Mouse (Mus musculus): ENCODE results near the gene Cdk10. TPM values are rescaled to one million over a fixed set of nuclear protein-coding genes. Genes with fewer than 3 reads are reported as not detected.
"Not testable (repeated sequence)": the region's sequence is repeated elsewhere in the genome, so short reads cannot be mapped to it uniquely, and the experiment has no call there.

Gene Cdk10
- total RNA-seq (2021): 10 to 100 TPM; 94.7 to 98.6 TPM
- long read RNA-seq, experiment 1, transcript Cdk10-201 (13 exons, 1,642 nt): minor isoform, 18 of 80 reads
- long read RNA-seq, experiment 1, transcript Cdk10-212 (13 exons, 1,580 nt): major isoform, 35 of 80 reads
- long read RNA-seq, experiment 1, partial matches to known transcripts: 14 of 80 reads
- long read RNA-seq, experiment 1, other reads (novel, unspliced or antisense): 13 of 80 reads
- long read RNA-seq, experiment 2, transcript Cdk10-212 (13 exons, 1,580 nt): major isoform, 27 of 61 reads
- long read RNA-seq, experiment 2, transcript Cdk10-201 (13 exons, 1,642 nt): minor isoform, 20 of 61 reads
- long read RNA-seq, experiment 2, partial matches to known transcripts: 5 of 61 reads
- long read RNA-seq, experiment 2, other reads (novel, unspliced or antisense): 9 of 61 reads

GRCm38 (mm10) chr8:123224278-123225266 is at the start of gene Cdk10:
Gene Cdk10, plus strand, starts transcription at chr8:123224842.
- DNase-seq (ENCODE audit: low spot score in 2 of 2): peak; percentile 97

DNA sequence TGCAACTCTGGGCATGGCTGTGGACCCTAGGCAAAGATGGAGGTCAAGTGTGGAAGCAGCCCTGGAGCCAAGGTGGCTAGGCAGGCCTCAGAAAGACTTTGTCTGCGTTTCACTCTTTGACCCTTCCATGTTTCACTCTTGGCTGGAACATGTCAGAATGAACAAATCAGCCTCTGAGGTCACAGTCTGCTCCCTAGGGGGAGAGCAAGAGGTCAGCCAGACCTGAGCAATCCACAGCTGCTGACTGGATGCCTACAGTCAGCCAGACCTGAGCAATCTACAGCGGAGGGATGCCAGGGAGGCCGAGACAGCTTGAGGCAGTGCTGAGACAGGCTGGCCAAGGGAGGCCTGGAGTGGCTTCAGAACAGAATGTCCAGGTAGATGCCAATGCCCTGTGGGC is 43.3 kb upstream of the Cdk10 start:
- no peak for DNase-seq (ENCODE audit: low spot score in 2 of 2)

GRCm38 (mm10) chr8:123185566-123186409 is 38.9 kb upstream of the Cdk10 start, which contains the start of gene Dpep1:
Gene Dpep1, plus strand, starts transcription at chr8:123186242.
- no peak for DNase-seq (ENCODE audit: low spot score in 2 of 2)

DNA sequence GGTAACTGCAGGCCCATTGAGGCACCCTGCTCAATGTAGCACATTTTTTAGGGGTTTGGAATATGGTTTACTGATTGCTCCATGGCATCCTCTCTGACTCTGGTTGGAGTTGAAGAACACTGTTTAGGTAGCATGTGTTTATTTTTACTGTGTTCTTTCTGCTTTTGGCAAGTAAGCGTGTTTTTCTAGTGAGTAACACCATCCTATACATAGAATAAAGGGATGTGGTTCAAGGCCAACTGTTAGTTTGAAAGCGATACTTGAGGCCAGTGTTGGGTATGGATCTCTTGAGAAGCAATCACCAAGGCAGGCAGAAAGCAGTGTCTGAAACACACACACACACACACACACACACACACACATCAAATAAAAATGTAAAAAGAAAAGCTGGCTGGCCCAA is 36.6 kb upstream of the Cdk10 start:
- DNase-seq (ENCODE audit: low spot score in 2 of 2): no peak

DNA sequence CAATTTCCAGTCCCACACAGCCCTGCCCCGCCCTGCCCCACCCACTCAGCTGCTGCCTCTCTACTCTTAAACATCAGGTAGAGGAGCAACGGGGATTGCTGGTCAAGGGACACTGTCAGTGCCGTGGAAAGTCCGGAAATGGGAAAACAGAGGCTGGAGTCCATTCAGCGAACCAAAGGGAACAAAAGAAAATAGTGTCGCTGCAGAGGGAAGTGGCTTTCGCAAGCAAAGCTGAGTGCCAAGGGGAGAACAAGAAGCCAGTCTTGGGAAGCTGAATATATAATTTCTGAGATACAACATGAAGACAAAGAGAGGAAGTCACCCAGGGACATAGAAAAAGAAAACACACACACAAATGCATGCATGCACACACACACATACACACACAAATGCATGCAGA is 35.8 kb upstream of the Cdk10 start:
- DNase-seq (ENCODE audit: low spot score in 2 of 2): no peak

GRCm38 (mm10) chr8:123190678-123191077 is 34.0 kb upstream of the Cdk10 start:
- peak; percentile 79 to 81 for DNase-seq (ENCODE audit: low spot score in 2 of 2)

DNA sequence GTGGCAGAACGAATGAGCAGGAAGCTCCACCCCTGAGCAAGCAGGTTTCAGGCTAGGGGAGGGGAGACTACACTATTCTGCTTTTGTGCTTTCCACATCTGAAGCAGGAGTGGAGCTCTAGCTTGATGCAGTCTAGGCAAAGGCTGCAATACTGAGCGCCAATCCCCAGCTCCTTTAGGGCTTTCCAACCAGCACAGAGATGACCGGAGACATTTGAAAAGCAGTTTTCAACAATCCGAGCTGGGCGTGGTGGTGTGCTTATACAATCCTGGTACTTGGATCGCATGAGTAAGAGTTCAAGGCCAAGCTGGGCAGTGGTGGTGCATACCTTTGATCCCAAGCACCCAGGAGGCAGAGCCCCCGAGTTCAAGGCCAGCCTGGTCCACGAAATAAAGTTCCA is 32.7 kb upstream of the Cdk10 start:
- no peak for DNase-seq (ENCODE audit: low spot score in 2 of 2)

GRCm38 (mm10) chr8:123193771-123194170 is 30.9 kb upstream of the Cdk10 start:
- DNase-seq (ENCODE audit: low spot score in 2 of 2): no peak

DNA sequence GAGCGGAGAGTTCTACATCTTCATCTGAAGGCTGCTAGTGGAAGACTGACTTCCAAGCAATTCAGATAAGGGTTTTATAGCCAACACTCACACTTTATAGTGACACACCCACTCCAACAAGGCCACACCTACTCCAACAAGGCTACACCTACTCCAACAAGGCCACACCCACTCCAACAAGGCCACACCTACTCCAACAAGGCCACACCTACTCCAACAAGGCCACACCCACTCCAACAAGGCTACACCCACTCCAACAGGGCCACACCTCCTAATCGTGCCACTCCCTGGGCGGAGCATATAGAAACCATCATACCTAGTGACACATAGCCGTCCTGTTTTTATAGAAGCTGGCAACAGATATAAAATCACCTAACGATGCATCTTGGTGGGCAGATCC is 27.6 kb upstream of the Cdk10 start:
- not testable (repeated sequence) for DNase-seq (ENCODE audit: low spot score in 2 of 2)

GRCm38 (mm10) chr8:123199864-123200263 is 24.8 kb upstream of the Cdk10 start:
- DNase-seq (ENCODE audit: low spot score in 2 of 2): no peak

DNA sequence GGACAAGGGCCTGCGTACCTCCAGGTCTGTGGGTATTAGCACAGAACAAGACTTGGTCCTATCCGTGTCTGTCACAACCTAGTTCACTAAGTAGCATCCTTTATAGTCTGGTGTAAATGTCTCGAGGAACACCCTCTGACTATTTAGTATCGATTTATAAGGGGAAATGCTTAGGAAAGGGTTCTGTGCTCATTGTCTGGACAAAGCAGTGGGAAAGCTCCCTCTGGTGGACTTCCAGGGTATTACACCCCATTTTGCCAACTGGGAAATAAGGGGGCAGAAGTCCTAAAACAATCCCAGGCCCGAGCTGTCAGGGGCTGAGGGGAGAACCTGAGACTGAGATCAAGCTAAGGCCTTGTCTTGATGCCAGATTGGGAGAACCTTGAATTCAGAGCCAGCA is 22.4 kb upstream of the Cdk10 start:
- DNase-seq (ENCODE audit: low spot score in 2 of 2): peak; percentile 66 to 83

DNA sequence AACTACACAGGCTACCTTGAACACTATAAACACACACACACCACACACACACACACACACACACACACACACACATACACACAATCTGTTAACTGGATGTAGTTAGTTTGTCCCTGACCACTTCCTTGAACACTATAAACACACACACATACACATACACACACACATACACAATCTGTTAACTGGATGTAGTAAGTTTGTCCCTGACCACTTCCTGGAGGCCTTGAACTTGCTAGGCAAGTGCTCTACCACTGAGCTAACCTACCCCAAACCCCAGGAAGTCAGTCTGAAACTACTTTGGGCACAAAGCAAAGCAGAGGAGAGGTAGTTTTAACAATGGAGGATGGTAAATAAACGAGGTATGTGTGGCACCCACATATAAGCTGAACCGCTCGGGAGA is 21.1 kb upstream of the Cdk10 start:
- no peak for DNase-seq (ENCODE audit: low spot score in 2 of 2)

GRCm38 (mm10) chr8:123211876-123212275 is 12.8 kb upstream of the Cdk10 start:
- no peak for DNase-seq (ENCODE audit: low spot score in 2 of 2)

DNA sequence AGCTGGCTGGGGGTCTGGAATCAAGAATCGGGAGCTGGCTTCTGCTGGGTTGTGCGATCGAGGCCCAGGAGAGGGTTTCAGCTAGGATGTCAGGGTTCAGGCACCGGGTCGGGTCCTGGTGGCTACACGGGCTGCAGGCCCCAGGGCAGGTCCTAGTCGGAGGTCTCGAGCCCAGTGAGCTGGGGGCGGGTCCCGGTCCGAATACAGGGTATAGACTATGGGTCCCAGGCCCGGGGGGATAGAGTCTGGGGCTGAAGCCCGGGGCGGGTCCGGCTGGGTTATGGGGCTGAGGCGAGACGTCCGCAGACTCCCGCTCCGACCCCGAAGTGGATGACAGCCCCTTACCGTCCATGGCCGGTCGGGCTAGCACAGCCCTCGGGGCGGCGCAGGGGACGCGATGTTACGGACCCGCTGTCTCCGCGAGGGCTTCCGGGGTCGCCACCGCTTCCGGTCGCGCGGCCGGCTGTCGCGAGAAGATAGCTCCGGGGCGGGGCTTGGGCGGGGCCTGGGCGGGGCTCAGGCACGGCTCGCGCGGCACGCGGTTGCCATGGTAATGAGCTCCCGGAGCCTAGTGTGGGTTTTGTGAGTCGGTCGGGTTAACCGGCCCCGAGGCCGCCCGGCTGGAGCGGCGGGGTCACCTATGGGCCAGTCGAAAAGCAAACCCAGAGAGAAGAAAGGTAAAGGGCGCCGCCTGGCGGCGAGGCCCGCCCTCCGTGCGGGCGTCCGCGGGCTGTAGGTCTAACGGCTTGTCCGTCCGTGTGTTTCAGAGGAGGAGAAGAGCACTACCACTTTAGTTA is 12.1 kb upstream of the Cdk10 start, which contains the start of the genes Chmp1a and Spata33:
Gene Chmp1a (minus strand): TSS at position 443 of the 797 bp plus-strand sequence.
Gene Spata33 (plus strand): TSS at position 512 of the 797 bp plus-strand sequence.
- DNase-seq (ENCODE audit: low spot score in 2 of 2): peak; percentile 82 to 86

GRCm38 (mm10) chr8:123213118-123213772 is 11.4 kb upstream of the Cdk10 start:
- DNase-seq (ENCODE audit: low spot score in 2 of 2): no peak

GRCm38 (mm10) chr8:123215430-123215829 is 9.2 kb upstream of the Cdk10 start:
- no peak for DNase-seq (ENCODE audit: low spot score in 2 of 2)

GRCm38 (mm10) chr8:123220917-123221316 is 3.7 kb upstream of the Cdk10 start:
- no peak for DNase-seq (ENCODE audit: low spot score in 2 of 2)

DNA sequence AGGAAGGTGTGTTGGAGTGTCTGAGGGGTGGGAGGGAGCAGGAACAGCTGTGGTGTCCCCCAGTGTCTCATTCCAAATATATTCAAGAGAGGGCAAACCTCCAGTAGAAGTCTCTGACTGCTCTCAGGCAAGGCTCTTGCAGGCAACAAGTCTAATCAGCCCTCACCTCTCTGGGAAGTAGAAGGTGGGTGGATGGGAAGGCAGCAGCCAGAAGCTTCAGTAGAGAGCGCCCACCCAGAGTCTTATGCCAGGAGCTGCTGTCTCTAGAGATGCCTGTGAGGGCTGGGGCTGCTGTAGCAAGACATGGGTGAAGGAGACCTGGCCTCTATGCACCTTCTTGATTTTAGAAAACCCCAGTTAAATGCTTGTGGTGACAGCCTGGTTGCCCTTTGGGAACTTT is 3.8 kb downstream of the Cdk10 start:
- DNase-seq (ENCODE audit: low spot score in 2 of 2): peak in 1 of 2 experiments; percentile 36

DNA sequence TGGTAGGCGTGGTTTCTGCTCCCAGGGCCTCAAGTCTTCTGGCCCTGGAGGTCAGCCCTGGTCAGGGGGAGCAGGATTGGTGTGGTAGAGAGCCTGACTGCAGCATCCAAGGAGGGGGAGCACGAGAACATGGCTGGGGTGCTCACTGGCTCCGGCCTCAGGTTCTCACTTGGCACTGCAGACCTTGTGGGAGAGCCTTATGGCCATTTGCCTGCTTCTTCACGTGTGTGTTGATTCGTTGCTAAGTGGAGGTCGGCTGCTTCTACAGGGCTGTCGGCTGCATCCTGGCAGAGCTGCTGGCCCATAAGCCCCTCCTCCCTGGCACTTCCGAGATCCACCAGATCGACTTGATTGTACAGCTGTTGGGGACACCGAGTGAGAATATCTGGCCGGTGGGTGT is 5.7 kb downstream of the Cdk10 start:
- not testable (repeated sequence) for DNase-seq (ENCODE audit: low spot score in 2 of 2)
